Mouse (Mus musculus) lung, postnatal 0 days (tissue): ENCODE results near the gene Fbxo46.

Experiments used
- CTCF ChIP-seq: IDR thresholded peaks from 2 replicates; pipeline ENCODE4 v1.5.1; 2016; ENCODE audit warnings: antibody characterized with exemption, mild to moderate bottlenecking
- EP300 ChIP-seq: IDR thresholded peaks from 2 replicates; pipeline ENCODE4 v1.6.1; 2016; ENCODE audit warnings: antibody characterized with exemption, mild to moderate bottlenecking, control low read depth

DNA sequence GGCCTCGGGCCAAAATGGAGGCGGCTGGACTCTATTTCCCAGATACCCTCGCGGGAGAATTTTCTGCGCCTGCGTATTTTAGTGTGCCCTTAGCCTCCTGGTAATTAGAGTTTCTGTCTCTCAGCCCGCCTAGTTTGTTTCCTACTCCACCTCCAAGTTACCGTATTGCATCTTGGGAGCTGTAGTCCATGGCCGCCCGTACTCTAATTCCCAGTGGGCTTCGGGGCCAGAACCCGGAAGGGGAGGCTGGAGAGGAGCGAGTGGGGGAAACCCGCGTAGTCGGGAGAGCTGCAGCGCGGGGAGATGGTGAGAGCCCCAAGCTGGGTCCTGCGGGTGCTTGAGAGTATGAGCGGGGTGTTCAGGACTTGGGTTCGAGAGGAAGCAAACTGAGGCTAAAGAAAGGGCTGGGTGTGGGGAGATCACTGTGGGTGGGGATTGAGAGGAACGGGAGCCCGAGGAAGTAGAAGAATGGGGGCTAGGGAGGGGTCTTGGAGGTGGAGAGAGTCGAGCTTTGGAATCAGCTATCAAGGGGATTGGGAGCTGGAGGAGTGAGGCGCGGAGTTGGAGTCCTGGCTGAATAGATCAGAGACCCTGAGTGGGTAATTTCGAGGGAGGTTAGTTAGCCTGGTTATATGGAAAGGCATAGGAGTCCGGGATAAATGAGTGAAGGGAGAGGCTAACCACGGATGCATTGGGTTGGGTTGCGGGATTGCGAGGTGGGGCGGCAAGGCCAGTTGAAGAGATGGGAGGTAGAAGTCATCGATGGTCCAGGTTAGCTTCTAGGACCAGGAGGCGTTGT is at the start of gene Fbxo46:
- no peak for TF ChIP-seq CTCF
- TF ChIP-seq EP300: no peak
